Mouse (Mus musculus) liver, postnatal 0 days (tissue): Measurements from ENCODE around the gene Wfikkn2. TPM values are rescaled to one million over a fixed set of nuclear protein-coding genes. Genes with fewer than 3 reads are reported as not detected.

Source experiments
- ATAC-seq: fragments of 200-750 bp; cut with Nextera tagmentation; 2 replicates; pipeline ENCODE4 v1.8.0; 2017; ENCODE audit warnings: mild to moderate bottlenecking, moderate library complexity
- DNase-seq: peaks from one replicate; pipeline ENCODE4 v3.0.0-alpha.2; 2016
- H3K27ac ChIP-seq: fragments of 300-500 bp; sonication (generic); 2 replicates; pipeline ENCODE4 v1.5.1; 2014; ENCODE audit warnings: antibody characterized with exemption, moderate library complexity, mild to moderate bottlenecking, low read depth
- H3K27me3 ChIP-seq: fragments of 300-500 bp; sonication (generic); 2 replicates; pipeline ENCODE4 v1.6.1; 2014; ENCODE audit warnings: low read length, control low read depth, mixed read lengths; ENCODE audit not compliant: insufficient read depth
- H3K36me3 ChIP-seq: fragments of 300-500 bp; sonication (generic); replicated peaks from 2 replicates; pipeline ENCODE4 v1.6.1; 2014; ENCODE audit warnings: mild to moderate bottlenecking, control low read depth, low read length, moderate library complexity, mixed read lengths; ENCODE audit not compliant: insufficient read depth
- H3K4me1 ChIP-seq: fragments of 300-500 bp; sonication (generic); 2 replicates; pipeline ENCODE4 v1.6.1; 2014; ENCODE audit warnings: antibody characterized with exemption, mild to moderate bottlenecking, control low read depth; ENCODE audit not compliant: insufficient read depth
- H3K4me2 ChIP-seq: fragments of 300-500 bp; sonication (generic); 2 replicates; pipeline ENCODE4 v1.6.1; 2014; ENCODE audit warnings: low read depth, mild to moderate bottlenecking, low read length, moderate library complexity, mixed read lengths
- H3K4me3 ChIP-seq: fragments of 300-500 bp; sonication (generic); 2 replicates; pipeline ENCODE4 v1.5.1; 2014; ENCODE audit warnings: low read depth, low read length
- H3K9ac ChIP-seq: fragments of 300-500 bp; sonication (generic); replicated peaks from 2 replicates; pipeline ENCODE4 v1.6.1; 2014; ENCODE audit warnings: mild to moderate bottlenecking, moderate library complexity
- H3K9me3 ChIP-seq: fragments of 300-500 bp; sonication (generic); 2 replicates; pipeline ENCODE4 v1.6.1; 2016; ENCODE audit warnings: mild to moderate bottlenecking, control low read depth, low read length, mixed read lengths
- CTCF ChIP-seq: sonication (generic); IDR thresholded peaks from 2 replicates; pipeline ENCODE4 v1.5.1; 2016; ENCODE audit warnings: antibody characterized with exemption, low read depth
- EP300 ChIP-seq: IDR thresholded peaks from 2 replicates; pipeline ENCODE4 v1.6.1; 2016; ENCODE audit warnings: antibody characterized with exemption, low read depth, mild to moderate bottlenecking
- WGBS: fragments of 180-500 bp; shearing (Covaris S2); extraction: QIAGEN DNeasy Blood & Tissue Kit; methylation state at CpG from one replicate; pipeline ENCODE4 v1.1.7; 2014; ENCODE audit not compliant: insufficient replicate concordance; 5-methylcytosine and 5-hydroxymethylcytosine counted together
- polyA plus RNA-seq: library from polyadenylated mRNA; unstranded; fragments of >200 nt; fragmentation: Nextera tagmentation; extraction: Ambion mirVana; gene quantifications from 2 replicates; pipeline ENCODE4 v1.2.1, GENCODE M21; 2015

Gene Wfikkn2
- polyA plus RNA-seq, 1 experiment from 2014 or later: 0.54 TPM

DNA sequence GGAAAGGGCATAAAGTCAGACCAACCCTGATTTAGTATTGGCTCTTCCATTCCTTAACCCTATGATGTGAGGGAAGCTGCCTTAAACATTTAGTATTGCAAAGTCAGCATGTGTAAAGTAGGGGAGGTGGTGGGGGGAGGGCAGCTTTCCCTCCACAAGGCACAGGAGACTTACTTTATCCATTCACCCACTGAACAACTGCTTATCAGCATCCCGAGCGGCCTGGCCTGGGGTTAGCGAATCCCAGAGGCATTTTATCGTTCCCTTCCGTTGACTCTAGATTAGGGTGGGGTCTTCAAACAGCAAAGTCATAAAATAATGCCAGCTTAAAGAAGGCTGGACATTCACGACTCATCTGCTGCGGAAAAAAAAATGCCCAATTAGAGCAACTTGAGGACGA, 15.6 kb downstream of the Wfikkn2 start:
- Histone ChIP-seq H3K27ac (no peak overlapping the region), H3K9ac (no peak overlapping the region), H3K36me3 (no peaks in the 10 kb centered on the region), H3K27me3 (no peaks in the 10 kb centered on the region), H3K9me3 (no peaks in the 10 kb centered on the region), H3K4me2 (no peak overlapping the region), H3K4me1 (peaks cover 3% of the 10 kb centered on the region; the same call in 1 of the 2 replicates), H3K4me3 (no peak overlapping the region)
- TF ChIP-seq EP300 (no peak), CTCF (no peak)
- ATAC-seq: no peak
- DNase-seq: no peak
- WGBS: 51% methylated on average over 8 of the region's 8 CpGs

DNA sequence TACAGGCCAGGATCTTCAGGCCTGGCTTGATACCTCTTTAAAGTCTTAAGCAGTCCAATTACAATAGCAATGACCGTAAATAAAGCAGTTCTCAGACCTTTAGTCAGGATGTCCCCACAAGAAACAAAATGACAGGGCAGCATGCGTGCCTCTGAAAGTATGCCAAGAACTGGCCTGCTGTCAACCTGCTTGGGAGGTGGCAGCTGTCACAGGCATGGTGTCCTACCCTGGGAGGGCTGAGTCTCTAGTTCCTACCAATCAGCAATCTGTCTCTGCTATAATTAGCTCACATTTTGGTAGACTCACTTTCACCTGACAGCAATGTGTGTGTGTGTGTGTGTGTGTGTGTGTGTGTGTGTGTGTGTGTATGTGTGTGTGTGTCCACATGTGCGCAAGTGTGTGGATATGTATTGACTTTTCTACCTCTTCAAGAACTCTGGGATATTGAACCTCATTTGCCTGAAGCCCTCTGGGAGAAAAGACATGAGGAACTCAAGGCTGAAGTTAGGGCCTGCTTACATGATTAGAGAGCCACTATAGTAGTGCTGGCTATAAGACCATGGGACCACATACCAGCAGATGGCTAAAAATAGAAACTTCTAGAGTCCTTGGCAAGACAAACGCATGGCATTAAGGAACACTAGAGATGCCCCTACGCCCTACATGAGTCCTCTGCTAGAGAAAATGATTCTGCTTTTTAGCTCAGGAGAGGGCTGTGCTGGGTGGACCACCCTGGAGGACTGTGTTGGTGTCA, 16.4 kb downstream of the Wfikkn2 start:
- no peak overlapping the region for H3K9ac ChIP-seq
- H3K27me3 ChIP-seq: no peaks in the 10 kb centered on the region
- WGBS: 83% methylated on average over 5 of the region's 5 CpGs
- H3K36me3 ChIP-seq: no peaks in the 10 kb centered on the region
- no peaks in the 10 kb centered on the region for H3K9me3 ChIP-seq
- no peak overlapping the region for H3K27ac ChIP-seq
- no peak overlapping the region for H3K4me2 ChIP-seq
- DNase-seq: no peak
- H3K4me1 ChIP-seq: peaks cover 3% of the 10 kb centered on the region; the same call in 1 of the 2 replicates
- H3K4me3 ChIP-seq: no peak overlapping the region
- TF ChIP-seq CTCF: no peak
- ATAC-seq: no peak

DNA sequence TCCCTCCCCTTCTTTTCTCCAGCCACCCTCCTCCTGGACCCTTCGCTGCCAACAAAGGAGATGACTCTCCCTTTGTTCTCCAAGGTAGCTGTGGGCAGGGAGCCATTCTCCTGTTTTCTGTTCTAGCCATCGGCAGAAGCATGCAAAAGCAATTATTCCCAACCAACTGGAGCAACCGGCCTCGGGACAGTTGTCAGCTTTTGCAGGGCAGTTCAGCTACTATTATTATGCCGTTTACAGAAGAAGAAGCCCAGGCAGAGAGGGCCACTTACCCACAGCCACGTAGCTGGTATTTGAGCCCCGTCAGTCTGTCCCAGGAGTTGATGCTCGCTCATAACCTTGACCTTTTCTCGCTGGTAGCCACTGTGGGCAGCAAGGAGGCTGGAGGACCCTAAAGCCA, 17.4 kb downstream of the Wfikkn2 start:
- DNase-seq: no peak
- H3K27me3 ChIP-seq: no peaks in the 10 kb centered on the region
- 68% methylated on average over 9 of the region's 9 CpGs for WGBS
- no peak for ATAC-seq
- H3K9me3 ChIP-seq: no peaks in the 10 kb centered on the region
- no peak overlapping the region for H3K4me2 ChIP-seq
- TF ChIP-seq EP300 (no peak), CTCF (no peak)
- no peak overlapping the region for H3K27ac ChIP-seq
- H3K36me3 ChIP-seq: no peaks in the 10 kb centered on the region
- no peak overlapping the region for H3K9ac ChIP-seq
- peaks cover 3% of the 10 kb centered on the region; the same call in 1 of the 2 replicates for H3K4me1 ChIP-seq
- no peak overlapping the region for H3K4me3 ChIP-seq

DNA sequence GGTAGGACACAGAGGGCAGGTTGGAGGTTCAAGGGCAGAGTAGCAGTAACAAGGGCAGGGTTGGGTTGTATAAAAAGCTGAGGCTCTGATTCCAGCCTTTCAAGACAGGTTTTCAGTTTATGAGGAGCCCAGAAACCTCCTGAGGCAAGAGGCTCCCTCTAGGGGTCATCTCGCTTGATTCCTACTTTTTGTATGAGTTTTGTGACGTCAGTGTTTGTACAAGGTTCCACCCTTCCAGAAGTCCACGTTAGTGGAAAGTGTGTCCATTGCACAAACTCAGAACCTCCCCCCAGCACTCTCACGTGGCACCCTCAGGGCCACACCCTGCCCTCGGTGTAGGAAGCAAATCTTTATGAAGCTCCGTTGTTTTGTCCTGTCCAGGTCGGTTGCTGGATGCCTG, 19.8 kb downstream of the Wfikkn2 start:
- H3K27ac ChIP-seq: 0 out of 2 replicates have a peak overlapping the region, but pooled peaks have one; percentile 6
- ATAC-seq (peak; percentile 98), DNase-seq (peak; percentile 66)
- H3K4me3 ChIP-seq: no peak overlapping the region
- H3K9ac ChIP-seq: no peak overlapping the region
- H3K27me3 ChIP-seq: no peaks in the 10 kb centered on the region
- TF ChIP-seq CTCF (peak; percentile 68), EP300 (peak; percentile 50; the same call in 1 of the 2 replicates)
- H3K4me1 ChIP-seq: peaks cover 3% of the 10 kb centered on the region; the same call in 1 of the 2 replicates
- H3K36me3 ChIP-seq: no peaks in the 10 kb centered on the region
- H3K9me3 ChIP-seq: no peaks in the 10 kb centered on the region
- H3K4me2 ChIP-seq: no peak overlapping the region
- 15% methylated on average over 7 of the region's 7 CpGs for WGBS

DNA sequence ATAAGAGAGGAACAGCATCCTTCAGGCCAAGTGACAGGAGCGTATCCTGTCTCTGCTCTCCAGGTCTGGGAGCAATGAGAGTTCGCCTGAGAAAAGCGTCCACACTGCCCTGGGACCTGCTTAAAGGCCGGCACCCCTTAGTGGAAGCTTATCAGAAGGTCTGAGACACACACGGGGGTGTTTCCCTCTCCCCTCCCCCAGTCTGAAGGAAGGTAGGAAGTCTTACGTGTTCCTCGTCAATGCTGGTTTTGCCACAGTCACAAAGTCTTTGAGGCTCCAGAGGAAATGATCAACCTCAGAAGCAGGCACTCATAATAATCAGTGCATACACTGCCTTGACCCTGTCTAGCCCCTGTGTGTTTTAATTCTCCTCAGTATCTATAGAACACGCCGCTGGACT, 22.3 kb downstream of the Wfikkn2 start:
- Histone ChIP-seq H3K4me2 (no peak overlapping the region), H3K9ac (no peak overlapping the region), H3K4me1 (peaks cover 3% of the 10 kb centered on the region; the same call in 1 of the 2 replicates), H3K36me3 (no peaks in the 10 kb centered on the region), H3K27me3 (no peaks in the 10 kb centered on the region), H3K9me3 (no peaks in the 10 kb centered on the region), H3K4me3 (no peak overlapping the region), H3K27ac (no peak overlapping the region)
- no peak for TF ChIP-seq EP300
- TF ChIP-seq CTCF: no peak
- DNase-seq (no peak), ATAC-seq (no peak)
- 60% methylated on average over 9 of the region's 9 CpGs for WGBS

DNA sequence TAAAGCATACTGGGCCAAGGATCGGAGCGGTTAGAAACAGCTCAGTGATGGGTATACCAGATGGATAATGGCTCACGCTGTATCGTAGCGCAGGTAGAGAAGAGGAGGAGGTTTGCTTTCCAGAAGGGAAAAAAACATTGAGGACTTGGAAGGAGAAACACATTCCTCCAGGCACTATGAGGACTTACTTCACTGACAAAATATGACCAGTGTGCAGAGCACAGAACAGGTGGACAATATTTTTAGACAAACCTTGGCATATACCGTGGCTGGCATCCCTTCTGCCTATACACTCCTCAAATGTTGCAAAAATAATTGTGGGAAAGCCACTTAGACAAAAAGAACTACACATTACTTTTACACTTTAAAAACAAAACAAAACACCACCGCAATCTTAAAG, 24.5 kb downstream of the Wfikkn2 start:
- no peak for TF ChIP-seq EP300
- no peak for TF ChIP-seq CTCF
- WGBS: 88% methylated on average over 7 of the region's 7 CpGs

More for the DNA sequence above, 24.5 kb downstream of the Wfikkn2 start:
- H3K36me3 ChIP-seq: no peaks in the 10 kb centered on the region
- no peak overlapping the region for H3K4me2 ChIP-seq
- no peak overlapping the region for H3K4me3 ChIP-seq
- H3K4me1 ChIP-seq: peaks cover 3% of the 10 kb centered on the region; the same call in 1 of the 2 replicates
- DNase-seq (no peak), ATAC-seq (no peak)
- no peaks in the 10 kb centered on the region for H3K9me3 ChIP-seq
- no peak overlapping the region for H3K9ac ChIP-seq
- H3K27me3 ChIP-seq: no peaks in the 10 kb centered on the region
- H3K27ac ChIP-seq: no peak overlapping the region
